Mouse (Mus musculus) lung, adult 2 months (tissue): Measurements from ENCODE around the gene Nova2.

ENCODE experiments used
- CTCF ChIP-seq: fragments of 200-500 bp; IDR thresholded peaks from 2 replicates; pipeline ENCODE4 v1.5.1; 2011; ENCODE audit warnings: mild to moderate bottlenecking, low read length, control low read depth; ENCODE audit not compliant: insufficient read depth
- POLR2A ChIP-seq: fragments of 200-500 bp; IDR thresholded peaks from 2 replicates; pipeline ENCODE4 v1.6.1; 2011; ENCODE audit warnings: low read depth, mild to moderate bottlenecking, control low read depth, low read length, borderline replicate concordance; ENCODE audit errors: extremely low read depth

DNA sequence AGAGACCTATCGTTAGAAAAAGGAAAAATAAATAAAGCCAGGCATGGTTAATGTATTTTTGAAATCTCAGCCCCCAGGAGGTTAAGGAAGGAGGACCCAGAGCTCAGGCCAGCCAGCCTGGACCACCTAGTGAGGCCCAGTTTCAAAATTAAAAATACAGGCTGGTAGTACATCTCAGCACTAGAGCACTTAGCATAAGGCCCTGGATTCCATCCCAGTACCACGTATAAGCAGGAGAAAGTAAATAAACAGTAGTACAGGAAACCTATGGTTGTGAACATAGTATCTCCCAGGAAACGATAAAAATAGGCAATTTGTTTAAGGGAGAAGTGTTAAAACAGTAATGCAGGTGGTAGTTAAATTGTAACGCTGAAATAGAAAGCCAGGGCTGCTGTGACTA is 76.4 kb downstream of the Nova2 start:
- TF ChIP-seq POLR2A (no peak), CTCF (no peak)
